Mouse (Mus musculus): ENCODE results near the gene Dcun1d4.

The Dcun1d4 gene

GRCm38 (mm10) chr5:73587119-73587518 lies 106.3 kb downstream of the Dcun1d4 start:
- no peak for DNase-seq (ENCODE audit: low read depth, low spot score)

GRCm38 (mm10) chr5:73598943-73599695 lies 118.3 kb downstream of the Dcun1d4 start:
- no peak for DNase-seq (ENCODE audit: low read depth, low spot score)

GRCm38 (mm10) chr5:73599991-73600390 lies 119.2 kb downstream of the Dcun1d4 start:
- no peak for DNase-seq (ENCODE audit: low read depth, low spot score)

- no peak for DNase-seq (ENCODE audit: low read depth, low spot score)
Observed at GRCm38 (mm10) chr5:73601361-73601763, 120.6 kb downstream of the Dcun1d4 start.

- no peak for DNase-seq (ENCODE audit: low read depth, low spot score)
Observed at GRCm38 (mm10) chr5:73602865-73603264, 122.1 kb downstream of the Dcun1d4 start.

- no peak for DNase-seq (ENCODE audit: low read depth, low spot score)
Observed at GRCm38 (mm10) chr5:73604542-73604941, 123.7 kb downstream of the Dcun1d4 start.

- no peak for DNase-seq (ENCODE audit: low read depth, low spot score)
Observed at GRCm38 (mm10) chr5:73604964-73605363, 124.2 kb downstream of the Dcun1d4 start.

All from A20 (cell line).